Mouse (Mus musculus) T-cell, adult 2 months (primary cell): ENCODE data around the gene Emc8.

Experiments used
- DNase-seq: peaks from one replicate; pipeline ENCODE4 v3.0.0; 2022; ENCODE audit warnings: low spot score

The Emc8 gene

DNA sequence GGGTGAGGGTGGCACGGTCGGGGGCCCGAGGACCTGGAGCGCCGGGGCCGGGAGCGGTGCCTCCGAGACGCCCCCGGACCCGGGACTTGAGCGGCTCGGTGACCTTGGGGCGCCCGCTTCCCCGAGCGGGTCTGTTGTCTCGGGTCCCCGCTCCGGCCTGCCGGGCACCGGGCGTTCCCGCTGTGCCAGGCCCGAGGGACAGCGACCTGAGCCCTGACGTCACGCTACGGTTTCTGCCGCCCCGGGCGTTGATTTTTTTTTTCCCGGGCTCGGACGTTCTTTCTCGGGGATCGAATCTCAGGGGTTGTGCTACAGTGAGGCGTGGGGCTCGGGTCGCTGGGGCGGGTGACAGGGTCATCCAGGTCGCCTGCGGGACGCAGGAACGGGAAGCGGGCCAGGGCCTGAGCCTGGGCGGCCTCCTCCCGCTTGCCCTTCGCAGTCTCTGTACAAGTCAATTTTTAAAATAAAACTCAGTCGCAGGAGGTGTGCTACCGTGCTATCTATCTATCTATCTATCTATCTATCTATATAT, at the start of gene Emc8:
Gene Emc8, minus strand, starts transcription at position 200 of the 532 bp plus-strand sequence.
- no peak for DNase-seq

DNA sequence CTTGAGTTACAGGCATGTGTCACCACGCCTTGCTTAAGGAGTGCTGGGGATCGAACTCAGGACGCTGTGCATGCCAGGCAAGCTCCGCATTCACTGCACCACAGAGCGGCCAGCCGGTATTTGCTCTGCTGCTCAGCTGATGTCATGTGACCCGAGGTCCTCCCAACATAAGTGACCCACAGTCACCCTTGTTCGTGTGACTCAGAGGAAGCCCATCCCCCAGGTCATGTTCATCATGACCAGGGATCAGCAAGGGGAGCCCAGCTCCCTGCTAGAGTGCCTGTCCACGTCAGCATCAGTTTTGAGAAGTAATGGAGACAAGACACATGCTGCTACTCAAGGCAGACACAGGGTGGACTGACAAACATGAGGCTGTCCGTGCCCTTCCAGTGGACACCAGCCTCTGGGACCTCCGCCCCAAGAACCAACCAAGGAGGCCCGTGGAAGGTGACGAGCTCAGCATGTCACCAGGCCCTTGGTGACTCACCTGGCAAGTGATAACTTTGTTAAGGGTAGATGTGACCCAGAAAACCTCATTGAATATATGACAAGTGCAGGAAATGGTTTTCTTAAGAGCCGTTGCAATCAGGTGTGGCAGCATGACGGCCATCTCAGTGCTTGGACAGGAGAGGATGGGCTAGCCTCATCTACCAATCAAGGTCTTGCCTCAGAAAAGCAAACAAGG, 47.8 kb upstream of the Emc8 start:
- no peak for DNase-seq

DNA sequence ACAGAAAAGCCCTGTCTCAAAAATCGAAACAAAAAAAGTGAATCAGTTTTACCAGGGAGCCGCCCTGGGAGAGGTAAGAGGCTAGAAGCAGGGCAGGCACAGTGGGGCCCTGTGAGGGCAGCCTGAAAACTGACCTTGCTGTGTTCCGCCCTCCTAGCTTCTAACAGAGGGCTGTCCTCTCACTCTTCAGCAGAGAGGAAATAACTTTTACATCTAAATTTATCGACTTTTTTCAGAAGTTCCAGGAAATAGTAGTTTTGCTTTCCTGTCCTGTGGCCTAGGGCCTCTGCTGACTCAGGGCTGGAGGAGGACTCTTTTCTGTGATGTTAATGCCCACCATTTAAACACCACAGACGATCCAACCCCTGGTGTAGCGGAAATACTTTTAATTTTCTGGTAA, 46.8 kb upstream of the Emc8 start:
- DNase-seq: no peak

DNA sequence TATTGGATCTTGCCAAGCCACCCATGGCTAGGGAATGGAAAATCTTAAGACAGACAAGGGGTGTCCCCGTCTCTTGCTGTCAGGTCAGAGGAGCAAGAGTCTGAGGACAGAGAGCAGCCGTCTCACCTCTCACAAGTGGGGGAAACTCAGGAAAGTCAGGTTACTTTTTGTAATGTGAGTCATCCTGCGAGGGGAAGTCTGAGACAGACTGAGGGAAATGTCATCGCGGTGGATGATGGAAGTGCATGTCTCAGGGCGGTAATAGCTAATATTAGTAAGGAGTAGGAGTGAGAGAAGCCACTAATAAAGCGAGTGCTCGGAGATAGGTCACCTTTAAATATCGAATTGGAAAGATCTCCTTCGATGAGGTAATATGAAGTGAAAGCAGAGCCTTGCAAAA, 40.8 kb upstream of the Emc8 start:
- DNase-seq: no peak

GRCm38 (mm10) chr8:120706193-120706592, 37.8 kb upstream of the Emc8 start:
- DNase-seq: no peak

DNA sequence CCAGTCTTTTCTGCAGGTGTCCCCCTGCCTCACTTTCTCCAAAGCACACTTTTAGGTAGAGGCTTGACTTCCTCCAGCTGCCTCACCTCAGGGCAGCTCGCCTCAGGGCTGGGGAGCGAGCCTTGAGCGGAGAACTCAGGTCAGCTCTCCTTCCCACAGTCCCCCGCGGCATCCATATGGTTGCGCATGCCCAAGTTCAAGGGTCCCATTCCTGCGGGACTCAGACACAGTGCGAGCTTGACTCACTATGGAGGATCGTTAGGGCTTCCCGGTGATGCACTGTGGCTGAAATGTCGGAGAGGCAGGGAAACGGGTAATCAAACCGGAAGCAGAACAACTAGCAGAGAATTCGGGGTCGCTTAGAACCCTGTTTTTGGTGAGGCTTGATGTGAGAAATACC, 36.8 kb upstream of the Emc8 start:
- DNase-seq: no peak

- no peak for DNase-seq
Observed at GRCm38 (mm10) chr8:120704203-120704602, 35.8 kb upstream of the Emc8 start.

DNA sequence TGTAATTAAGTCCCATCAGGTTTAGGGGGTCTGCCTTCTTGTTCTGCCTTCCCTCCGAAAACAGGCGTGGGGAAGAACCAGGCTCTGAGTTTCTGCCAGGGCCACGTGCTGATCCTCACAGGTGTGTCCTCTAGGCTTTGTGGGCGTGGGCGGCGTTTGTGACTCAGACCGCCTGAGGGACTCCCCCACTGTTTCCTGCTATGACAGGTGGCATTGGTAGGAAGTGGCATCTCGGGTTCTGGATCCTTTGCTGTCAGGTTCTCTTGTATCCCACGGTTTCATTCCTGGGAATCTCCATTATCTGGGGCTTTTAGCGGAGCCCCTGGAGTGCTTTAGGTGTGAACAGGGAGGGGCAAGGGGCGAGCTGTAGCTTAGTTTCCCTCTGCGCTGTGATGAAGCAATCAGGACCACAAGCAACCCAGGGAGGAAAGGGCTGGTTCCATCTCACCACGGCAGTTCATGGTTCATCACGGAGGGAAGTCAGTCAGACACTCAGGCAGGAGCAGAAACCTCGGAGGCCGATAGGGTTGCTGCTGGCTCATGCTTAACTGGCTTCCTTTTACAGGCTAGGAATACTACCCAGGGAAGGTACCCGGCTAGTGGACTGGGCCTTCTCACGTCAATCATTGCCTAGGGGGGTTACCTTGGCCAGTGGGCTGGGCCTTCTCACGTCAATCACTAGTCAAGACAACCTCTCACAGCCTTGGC, 33.5 kb upstream of the Emc8 start:
- DNase-seq: peak; percentile 78

DNA sequence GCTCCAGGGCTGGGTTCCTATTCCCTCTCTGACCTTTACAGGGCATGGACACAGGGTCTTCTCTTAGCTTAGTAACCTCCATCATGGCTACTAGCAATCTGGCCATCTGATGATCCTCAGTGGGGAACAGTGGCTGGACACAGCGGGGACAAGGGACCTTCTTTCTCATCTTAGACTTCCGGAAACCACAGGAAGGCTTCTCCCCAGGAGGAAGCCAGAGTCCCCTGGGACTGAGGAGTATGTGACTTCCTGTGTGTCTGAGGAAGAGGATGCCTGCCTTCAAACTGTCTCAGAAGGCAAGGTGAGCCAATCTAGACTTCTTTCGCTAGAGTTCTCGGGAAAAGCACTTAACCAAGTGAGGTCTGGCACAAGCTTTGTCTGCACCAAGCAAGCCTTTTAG, 31.7 kb upstream of the Emc8 start:
- DNase-seq: no peak

DNA sequence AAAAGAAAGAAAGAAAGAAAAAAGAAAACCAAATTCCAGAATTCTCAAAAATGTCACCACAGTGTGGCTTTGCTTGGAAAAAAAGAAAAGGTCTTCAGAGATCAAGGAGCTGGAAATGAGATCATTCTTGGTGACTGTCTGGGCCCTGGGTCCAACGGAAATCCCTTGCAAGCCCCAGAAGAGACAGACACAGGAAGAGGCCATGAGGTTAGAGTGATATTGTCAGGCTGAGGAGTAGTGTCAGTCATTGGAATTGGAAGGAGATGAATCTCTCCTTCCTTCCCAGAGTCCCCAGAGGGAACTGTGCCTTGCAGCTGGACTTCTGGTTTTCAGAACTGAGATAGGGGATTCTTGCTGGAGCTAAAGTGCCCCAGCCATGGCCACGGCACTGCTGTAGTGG, 31.2 kb upstream of the Emc8 start:
- no peak for DNase-seq

DNA sequence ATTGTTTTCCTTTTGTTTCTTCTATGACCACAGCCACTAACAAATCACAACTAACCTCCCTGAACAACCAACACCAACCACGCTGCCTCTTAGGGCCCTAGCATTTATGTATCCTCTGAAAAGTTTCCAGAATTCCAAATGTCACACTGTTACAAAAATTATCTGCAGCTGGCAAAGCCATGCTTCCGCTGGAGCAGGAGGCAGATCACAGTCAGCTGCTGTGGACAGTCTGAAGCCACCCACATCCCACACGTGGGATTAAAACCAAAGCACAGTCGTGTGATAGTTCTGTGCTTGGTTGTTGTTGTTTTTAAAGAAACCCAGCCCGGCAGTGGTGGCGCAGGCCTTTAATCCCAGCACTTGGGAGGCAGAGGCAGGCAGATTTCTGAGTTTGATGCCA, 30.7 kb upstream of the Emc8 start:
- no peak for DNase-seq

DNA sequence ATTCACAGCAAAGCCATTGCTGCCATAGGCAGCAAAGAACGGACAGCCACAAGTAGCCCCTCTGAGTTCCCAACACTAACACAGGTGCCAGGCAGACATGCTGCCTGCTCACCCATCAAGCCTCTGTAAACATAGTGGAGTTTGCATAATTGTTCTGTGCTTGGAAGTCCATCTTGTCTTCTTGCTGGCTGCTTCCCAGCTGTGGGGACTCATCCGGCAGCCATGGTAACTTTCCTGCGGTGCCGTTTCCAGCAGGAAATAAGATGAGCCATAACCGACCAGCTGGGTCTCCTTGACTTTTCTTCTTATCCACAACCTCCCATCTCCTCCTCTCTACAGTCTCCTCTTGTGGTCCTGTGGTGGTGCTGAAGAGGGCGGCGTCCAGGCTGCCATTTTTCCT, 30.1 kb upstream of the Emc8 start:
- no peak for DNase-seq

DNA sequence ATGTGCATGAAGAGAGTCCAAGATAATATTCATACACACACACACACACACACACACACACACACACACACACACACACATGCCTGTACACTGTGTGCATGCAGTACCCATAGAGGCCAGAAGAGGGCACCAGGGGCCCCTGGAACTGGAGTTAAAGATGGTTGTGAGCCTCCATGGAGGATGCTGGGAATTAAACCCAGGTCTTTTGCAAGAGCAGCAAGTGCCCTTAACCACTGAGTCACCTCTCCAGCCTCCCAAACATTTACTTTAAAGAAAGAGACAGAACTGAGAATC, 29.6 kb upstream of the Emc8 start:
- peak; percentile 34 for DNase-seq

DNA sequence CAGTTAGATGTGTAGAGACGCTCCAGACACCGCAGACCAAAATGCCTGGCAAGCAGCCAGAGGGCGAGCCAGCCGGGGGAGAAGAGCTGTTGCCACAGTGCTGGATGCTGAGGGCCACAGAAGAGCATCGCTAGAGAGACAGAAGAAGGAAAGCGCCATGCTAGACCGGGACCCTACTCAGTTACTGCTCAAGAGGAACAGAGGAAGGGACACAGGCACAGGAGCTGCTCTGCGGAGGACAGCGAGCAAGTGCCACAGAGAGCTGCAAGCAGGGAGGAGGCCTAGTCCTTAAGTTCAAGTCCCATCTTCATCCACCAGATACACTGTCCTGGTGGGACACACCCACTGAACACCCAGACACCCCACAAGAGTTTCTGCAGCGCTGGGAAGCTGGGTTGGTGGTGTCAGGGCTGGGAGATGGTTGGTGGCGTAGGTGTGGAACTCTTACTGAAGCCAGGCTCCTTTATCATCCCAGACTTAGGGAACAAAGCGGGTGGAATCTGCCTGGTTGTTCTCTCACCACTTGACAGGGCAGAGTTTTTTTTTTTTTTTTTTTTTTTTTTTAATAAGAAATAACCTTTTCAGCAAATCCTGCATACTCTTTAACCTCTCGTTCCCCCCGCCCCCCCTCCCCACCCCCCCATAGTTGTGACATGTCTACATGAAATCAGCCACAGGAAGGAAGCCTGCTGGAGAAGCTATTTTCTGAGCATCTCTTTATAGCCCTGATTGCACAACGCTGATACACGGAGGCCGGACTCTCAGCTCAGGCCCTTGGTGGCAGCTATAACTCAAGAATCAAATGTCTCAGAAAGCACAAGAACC, 29.0 kb upstream of the Emc8 start:
- peak; percentile 58 for DNase-seq

DNA sequence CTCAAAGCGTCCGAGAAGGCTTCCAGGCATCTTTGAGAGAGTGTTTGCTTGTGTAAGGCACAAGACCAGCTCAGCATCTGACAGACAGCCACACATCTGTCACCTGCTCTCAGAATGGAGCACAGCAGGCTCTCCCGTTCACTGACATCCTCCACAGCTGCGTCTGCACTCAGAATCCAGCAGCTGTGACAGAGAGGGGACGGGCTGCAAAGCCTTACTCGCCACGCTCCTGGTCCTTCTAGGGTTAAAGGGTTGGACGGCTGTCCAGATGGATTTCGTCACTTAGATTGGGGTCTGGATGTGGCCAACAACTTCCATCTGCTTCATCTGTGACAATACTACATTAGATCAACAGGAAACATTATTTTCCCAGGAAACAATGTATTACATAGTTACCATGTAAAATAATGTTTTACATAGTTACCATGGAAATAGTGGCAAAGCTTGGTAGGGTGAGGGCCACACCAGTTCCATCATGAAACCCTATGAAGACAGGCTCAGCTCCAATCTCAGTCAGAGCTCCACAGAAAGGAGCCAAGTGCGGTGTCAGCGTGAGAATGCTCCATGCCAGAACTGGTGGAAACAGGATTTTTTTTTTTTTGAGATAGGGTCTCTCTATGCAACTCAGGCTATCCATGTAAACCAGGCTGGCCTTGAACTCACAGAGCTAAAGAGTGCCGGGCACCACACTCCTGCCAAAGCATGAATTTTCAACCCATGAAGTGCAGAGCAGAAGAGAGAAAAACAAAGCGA, 28.2 kb upstream of the Emc8 start:
- DNase-seq: no peak

DNA sequence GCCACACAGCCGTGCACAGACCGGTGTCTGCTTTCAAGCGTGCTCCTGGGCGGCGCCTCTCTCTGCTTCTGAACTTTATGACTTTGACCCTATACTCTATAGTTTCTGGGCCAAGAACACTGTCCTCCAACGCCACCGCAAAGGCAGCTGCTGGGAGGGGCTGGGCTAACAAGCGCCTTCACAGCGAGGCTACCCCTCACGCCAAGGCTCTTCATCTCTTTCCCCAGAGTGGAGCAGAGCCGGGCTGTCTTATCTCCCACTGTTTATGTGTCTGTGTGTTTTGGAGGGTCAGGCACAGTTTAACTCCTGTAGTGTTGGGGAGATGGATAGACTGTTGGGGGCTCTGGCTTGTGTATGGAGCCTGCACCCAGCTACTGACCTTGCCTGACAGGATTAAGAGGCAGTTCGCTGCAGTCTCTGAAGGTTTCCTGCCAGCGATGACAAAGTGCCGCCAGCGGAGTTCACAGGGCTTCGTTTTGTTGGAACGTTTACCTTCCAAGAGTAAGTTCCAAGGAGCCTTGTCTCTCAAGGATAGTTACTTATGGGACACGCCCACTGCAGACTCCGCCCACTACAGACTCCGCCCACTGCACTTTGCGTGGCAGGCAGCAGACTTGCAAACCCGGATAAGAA, 25.6 kb upstream of the Emc8 start:
- DNase-seq: no peak

- no peak for DNase-seq
Observed at GRCm38 (mm10) chr8:120692934-120693333, 24.6 kb upstream of the Emc8 start.

DNA sequence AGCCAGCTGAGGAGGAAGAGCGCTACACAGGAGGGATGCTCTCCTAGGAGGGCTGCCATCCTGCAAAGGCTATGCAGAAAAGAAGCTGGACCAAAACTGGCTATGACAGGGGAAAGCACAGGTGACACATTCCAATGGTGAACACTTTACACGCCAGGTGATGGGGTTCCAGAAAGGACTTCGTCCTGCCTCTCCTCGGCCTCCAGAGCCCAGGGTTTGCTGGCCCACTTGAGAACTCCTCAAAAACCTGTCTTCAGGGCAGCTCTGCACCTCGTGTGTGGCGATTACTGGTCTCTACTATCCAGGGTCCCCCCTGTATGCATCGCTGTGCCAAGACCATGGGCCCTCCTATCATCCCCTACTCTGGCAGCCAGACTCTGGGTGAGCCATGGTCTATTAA, 20.1 kb upstream of the Emc8 start:
- no peak for DNase-seq

- DNase-seq: no peak
Observed at GRCm38 (mm10) chr8:120687786-120688185, 19.4 kb upstream of the Emc8 start.

DNA sequence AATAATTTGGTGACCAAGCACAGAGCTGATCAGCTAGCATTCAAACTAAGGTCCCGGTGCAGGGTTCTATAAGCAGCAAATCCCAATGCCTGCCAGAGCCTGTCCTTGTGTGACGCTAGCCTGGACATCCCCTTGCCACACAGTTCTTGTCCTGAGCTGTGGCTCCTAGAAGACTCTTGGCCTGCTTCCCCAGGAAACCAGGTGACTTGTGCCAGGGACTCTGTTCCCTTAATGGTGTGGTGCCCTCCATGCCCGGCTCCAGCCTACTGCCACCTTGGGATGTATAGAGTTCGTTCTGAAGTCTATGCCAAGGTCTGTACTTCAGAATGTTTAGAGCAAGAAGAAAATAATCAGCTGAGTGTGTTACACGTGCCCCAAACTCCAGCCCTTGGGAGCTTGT, 18.2 kb upstream of the Emc8 start:
- no peak for DNase-seq

- DNase-seq: no peak
Observed at GRCm38 (mm10) chr8:120686051-120686450, 17.7 kb upstream of the Emc8 start.

DNA sequence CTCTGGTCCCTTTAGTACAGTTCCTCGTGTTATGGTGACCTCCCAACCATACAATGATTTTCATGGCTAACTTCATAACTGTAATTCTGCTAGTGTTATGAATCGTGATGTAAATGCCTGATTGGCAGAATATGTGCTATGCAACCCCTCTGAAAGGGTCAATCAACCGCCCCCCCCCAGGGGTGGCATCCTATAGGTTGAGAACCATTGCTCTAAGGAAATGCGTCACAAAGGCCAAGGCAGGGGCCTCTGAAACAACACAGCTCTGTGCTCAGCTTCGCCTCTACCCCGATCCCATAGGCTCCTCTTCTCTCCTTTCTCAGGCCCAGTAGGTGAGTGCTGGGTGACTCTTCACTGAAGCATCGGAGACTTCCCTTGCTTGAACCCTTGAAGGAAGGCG, 17.2 kb upstream of the Emc8 start:
- DNase-seq: no peak
